Mouse (Mus musculus): ENCODE results near the gene Lgmn.

GRCm38 (mm10) chr12:102413171-102413570, 26.4 kb downstream of the Lgmn start:
- TF ChIP-seq CTCF (IDR thresholded peaks at IDR 0.05; ENCODE audit: extremely low read depth, insufficient read length, insufficient replicate concordance, low read depth, low read length) (no peak), POLR2A (IDR thresholded peaks at IDR 0.05; ENCODE audit: low read depth, low read length) (no peak)
